Mouse (Mus musculus): Measurements from ENCODE around the gene Isx.

The Isx gene

DNA sequence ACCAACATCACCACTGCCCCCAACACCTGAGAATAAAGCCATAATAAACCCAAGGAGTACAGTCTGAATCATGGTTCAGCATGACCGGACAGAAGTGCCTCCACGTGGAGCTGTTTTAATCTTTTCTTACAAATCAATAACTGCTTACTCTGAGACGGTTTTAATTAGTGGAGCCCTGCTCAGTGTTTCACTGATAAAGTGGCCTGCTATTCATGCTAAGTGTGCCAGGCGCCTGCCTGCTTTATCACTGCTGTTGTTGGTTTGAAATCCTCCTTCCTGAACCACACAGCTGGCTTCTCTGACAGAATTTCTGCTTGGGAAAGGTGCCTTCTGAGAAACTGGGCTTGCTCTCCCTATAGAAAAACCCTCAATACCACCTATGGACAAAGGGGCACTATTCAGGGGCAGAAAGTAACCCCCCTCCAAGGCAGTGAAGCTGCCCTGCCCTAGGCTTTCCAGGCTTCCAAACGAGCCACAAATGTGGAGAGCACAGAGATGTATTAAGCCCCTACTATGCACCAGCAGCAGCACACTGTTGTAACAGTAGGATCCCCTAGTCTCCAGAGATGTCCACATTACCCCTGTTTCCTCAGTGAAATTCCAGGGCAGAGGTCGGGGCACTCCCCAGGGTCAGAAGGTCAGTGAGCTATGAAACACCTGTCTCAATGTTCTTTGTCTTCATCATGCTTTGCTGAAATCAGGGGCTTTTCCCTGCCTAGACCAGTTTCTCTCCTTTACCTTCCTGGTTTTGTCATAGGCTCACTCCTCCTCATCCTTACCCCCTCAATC is 30.3 kb downstream of the Isx start:
- DNase-seq = no peak

DNA sequence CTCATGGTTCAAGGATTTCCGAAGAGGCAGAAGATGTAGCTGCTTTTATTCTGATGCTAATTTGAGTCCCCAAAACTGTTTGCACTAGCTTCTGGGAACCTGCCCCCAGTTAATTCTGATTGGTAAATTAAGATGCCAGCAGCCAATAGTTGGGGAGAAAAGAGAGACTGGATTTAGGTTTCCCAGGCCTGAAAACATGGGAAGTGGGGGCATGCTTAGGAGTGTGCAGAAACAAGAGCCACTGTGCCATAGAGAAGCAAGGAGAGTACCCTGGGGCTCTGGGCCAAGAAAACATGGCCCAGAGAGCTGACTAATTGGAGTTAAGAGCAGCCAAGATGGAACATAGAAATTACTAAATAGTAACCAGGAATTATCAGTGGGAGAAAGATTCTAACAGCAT is 33.4 kb downstream of the Isx start:
- no peak for DNase-seq

DNA sequence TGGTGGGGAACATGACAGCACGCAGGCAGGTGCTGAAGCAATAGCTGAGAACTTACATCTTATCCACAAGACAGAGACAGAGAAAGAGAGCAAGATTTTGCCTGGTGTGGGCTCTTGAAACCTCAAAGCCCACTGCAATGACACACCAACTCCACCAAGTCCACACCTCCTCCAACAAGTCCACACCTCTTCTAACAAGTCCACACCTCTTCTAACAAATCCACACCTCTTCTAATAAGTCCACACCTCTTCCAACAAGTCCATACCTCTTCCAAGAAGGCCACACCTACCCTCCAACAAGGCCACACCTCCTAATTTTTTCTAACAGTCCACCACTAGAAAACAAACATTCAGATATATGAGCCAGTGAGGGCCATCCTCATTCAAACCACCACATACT is 37.7 kb downstream of the Isx start:
- no peak for DNase-seq

DNA sequence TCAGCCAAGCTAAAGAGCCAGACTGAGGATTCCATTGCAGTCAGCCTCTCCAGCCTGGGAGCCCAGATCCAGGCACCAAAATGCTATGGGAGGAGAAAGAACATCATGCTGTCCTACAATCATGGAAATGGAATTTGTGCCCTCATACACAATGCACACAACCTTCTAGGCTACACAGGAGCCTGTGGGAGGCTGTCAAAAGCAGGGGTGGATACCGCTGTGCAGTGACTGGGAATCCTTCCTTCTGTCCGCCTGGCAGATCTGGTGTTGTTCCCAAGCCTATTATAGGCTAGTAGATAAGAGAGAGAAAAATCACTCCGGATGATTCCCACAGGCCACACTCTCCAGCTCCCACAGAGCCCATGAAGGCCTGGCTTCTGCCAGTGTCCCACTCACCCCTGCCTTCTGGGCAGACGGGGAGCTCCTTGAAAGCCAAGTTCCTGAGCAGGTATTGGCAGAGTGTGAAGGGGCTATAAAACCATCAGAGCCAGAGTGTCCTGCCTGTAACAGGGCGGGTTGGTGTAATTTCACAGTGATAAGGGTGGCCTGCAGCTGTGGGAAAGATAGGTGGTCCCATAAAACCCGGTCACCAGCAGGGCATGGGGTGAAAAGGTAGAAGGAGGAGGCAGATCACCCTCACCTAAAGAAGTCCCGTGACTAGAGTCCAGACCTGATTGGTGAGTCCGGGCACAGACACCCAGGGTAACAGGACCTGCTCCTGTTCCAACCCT is 47.9 kb downstream of the Isx start:
- DNase-seq = no peak

DNA sequence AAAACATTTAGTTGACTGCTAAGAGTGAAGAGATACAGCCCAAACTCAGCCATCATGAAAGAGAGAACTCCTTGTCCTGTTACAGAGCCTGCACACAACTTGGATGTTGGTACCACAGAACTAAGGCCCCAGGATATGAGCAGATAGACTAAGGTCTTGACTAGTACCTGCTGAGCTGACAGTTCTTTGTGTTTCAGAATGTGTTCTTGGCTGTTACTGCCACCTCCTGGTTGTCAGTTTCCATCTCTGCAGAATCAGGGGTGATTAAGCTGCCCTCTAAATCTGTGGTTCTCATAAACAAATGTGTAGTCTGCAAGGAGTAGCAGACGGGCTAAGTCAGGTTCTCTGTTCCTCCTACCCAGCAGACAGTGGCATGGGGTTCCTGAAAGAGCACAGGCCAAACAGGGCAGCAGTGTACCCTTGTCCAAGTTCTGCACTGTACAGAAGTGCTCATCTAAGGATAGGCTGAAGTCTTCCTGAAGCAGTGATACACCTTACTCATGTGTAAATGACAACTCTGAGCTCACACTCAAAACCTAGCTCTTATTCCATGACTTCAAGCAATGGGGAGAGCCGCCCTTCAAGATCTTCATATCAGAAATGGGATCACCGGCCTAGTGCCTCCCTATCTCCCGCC is 49.0 kb downstream of the Isx start:
- no peak for DNase-seq

DNA sequence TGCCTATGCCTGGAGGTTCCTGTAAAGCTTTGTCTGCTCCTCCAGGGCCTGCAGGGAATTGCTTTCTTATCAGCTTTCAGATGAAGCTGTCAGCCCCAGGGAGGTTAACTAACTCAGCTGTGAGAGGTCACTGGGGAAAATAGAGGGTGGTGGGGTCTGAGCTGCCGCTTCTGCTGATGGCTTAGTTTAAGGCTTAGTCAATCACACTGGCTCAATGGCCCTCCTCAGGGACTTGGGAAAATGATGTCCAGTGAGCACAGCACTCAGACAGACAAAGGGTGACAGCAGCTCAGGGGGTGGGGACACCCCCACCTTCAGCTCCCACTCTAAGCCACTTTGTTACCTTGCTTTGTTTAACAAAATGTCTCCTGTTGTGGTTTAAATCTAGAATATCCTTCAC is 55.0 kb downstream of the Isx start:
- DNase-seq = no peak

DNA sequence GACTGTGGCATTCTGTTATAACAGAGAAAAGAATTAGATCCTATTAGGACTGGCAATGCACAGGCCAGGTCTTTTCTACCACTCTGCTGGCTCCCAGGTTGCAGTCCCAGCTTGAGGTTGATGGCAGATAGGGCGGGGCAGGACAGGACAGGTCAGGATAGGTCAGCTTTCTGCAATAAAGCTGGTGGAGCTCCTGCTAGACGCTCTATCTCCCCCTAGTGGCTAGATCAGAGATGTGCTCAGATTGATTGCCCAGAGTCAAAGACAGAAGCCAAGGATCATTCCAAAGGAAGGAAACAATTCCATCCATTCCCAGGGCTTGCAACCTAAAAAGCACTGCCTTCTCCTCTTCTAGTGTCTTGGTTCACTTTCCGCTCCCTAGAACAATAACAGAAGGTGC is 57.8 kb downstream of the Isx start:
- peak; percentile 14 for DNase-seq

DNA sequence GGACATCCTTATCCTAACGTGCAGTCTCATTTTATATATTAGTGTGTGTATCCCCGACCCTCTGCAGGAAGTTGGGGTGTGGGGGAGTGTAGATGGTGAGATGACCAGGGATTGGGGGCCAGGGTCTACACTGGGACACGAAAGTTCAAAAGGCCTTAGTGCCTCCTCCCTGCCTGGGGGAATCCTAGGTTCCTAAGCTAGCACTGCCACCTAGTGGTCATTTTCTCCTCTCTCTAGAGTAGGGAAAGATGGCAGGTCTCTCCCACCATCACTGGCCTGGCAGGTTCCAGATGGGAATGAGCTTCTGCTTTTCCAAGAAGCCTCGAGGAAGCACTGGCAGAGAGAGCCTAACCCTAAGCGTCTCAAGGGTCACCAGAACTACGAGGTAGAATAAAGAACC is 62.3 kb downstream of the Isx start:
- peak; percentile 10 for DNase-seq

DNA sequence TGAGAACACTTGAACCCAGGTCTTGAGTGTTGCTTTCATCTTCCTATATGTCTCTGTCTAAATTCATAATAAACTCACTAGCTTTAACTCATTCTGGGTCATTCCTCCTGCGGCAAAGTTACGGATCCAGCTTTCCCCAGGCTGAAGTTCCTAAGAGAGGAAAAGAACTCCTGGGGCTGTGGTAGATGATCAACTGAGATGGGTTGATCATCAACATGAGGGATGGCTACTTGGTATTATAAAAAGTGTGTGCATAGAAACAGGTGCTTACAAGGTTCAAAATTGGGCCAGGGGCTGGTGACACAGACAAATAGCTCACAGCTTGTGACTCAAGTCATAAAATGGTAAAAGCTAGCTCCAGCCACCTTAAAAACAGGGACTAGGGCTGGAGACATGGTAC is 63.7 kb downstream of the Isx start:
- DNase-seq = peak; percentile 14

DNA sequence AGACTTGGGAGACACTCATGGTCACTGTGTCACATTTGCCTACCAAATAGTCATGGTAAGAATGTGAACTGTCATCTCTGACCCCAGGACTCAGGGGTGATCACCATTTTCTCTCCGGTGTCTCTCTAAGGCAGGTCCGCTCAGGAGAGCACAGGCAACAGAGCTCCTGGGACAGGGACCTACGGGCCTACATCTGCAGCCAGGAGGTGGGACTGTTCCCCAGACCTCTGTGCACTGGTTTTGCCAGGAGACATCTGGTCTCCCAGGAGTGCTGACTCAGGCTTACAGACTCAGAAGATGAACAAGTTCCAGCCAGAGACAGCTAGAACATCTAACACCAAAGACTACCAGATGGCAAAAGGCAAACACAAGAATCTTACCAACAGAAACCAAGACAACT is 69.1 kb downstream of the Isx start:
- DNase-seq = no peak

Data from kidney, adult 18-20 months (tissue).